Mouse (Mus musculus): Measurements from ENCODE around the gene Nrip1. TPM values are rescaled to one million over a fixed set of nuclear protein-coding genes. Genes with fewer than 3 reads are reported as not detected.

Nrip1 gene
- polyA plus RNA-seq, 1 experiment from 2014 or later = 35.0 TPM

DNA sequence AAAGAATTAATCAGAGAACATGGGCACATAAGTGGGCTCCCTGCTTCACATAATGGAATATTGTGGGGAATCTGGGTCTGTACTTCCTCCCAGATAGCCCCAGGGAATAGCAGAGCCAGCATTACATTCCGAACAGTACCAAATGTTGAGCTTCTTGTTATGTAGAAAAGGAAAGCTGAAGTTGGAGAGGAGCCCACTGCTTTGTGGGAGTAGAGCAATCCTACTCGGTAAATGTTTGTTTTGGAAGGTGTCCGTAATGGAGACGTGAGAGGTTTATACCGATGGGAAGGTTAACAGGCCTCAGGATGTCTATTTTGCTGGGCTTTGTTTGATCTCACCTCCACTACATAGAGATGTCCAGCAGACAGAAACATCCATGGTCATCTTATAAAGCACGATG, 113.3 kb downstream of the Nrip1 start:
- Histone ChIP-seq H3K9ac (ENCODE audit: low read depth, low read length) (no peak overlapping the region), H3K36me3 (ENCODE audit: control insufficient read depth, insufficient read depth, low read length) (no peaks in the 10 kb centered on the region), H3K4me2 (no peak overlapping the region), H3K9me3 (ENCODE audit: control insufficient read depth, low read length) (no peaks in the 10 kb centered on the region), H3K4me1 (replicated peaks; ENCODE audit: control insufficient read depth, insufficient read depth, low read length) (no peaks in the 10 kb centered on the region), H3K27me3 (replicated peaks; ENCODE audit: control insufficient read depth, insufficient read depth, low read length) (no peaks in the 10 kb centered on the region), H3K4me3 (ENCODE audit: low read depth, low read length) (no peak overlapping the region), H3K27ac (ENCODE audit: low read depth, low read length) (no peak overlapping the region)
- WGBS = 78% methylated on average over 6 of the region's 6 CpGs
- ATAC-seq (replicated peaks; ENCODE audit: low FRiP score) (no peak), DNase-seq (ENCODE audit: low spot score) (no peak)

DNA sequence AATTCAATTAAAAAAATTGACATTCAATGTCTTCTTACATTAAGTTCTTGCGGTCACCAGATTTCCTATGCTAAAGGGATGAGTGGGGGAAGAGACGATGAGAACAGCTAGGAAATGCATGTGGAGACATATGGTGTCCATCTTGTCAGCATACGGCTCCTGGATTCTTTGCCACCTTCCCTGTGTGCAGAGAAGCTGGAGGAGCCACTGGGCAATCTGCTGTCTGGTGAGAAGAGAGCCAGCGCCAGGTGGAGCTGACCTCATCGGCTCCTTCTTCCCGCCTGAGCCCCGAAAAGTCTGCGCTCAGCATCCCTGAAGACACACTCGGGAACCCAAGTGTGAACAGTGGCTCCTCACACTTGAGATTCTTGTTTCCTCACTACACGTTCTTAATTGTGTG, 121.8 kb downstream of the Nrip1 start:
- H3K36me3 ChIP-seq (ENCODE audit: control insufficient read depth, insufficient read depth, low read length) = no peaks in the 10 kb centered on the region
- H3K9ac ChIP-seq (ENCODE audit: low read depth, low read length) = no peak overlapping the region
- DNase-seq (ENCODE audit: low spot score) = no peak
- H3K27ac ChIP-seq (ENCODE audit: low read depth, low read length) = no peak overlapping the region
- H3K9me3 ChIP-seq (ENCODE audit: control insufficient read depth, low read length) = no peaks in the 10 kb centered on the region
- WGBS = 86% methylated on average over 10 of the region's 10 CpGs
- H3K27me3 ChIP-seq (replicated peaks; ENCODE audit: control insufficient read depth, insufficient read depth, low read length) = no peaks in the 10 kb centered on the region
- no peaks in the 10 kb centered on the region for H3K4me1 ChIP-seq (replicated peaks; ENCODE audit: control insufficient read depth, insufficient read depth, low read length)
- no peak overlapping the region for H3K4me3 ChIP-seq (ENCODE audit: low read depth, low read length)
- no peak overlapping the region for H3K4me2 ChIP-seq
- ATAC-seq (replicated peaks; ENCODE audit: low FRiP score) = no peak

DNA sequence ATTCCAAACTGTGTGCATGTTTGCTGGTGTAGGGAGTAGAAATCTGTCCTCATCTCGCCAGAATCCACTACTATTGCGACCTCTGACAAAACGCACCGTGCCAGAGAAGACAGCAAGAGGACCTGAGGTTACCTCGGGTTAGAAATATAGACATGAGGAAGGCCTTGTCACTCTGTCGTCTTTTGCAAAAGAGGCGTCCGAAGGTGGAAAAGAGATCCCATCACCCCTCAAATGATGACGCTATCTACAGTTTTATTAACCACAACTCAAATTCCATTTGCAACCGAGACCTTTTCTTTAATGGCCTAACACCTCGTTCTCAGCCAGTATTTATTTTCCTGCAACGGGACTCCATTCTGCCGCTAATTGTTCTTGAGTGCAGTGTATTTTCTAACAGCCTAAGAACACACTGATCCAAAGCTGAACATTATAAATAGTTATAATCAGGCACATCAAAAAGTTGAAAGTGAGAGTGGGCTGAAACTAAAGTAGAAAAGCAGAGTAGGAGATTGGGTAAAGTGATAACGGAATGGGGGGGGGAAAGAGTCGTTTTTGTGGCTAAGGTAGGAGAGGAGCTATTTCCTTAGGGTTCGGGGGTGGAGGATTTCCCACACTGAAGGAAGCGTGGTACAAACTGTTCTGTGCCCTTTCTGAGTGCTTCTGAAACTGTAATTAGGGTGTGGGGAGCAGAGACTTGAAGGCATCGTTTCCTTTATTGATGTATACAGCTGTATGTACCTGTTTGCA, 124.1 kb downstream of the Nrip1 start:
- no peak overlapping the region for H3K27ac ChIP-seq (ENCODE audit: low read depth, low read length)
- no peak for DNase-seq (ENCODE audit: low spot score)
- H3K36me3 ChIP-seq (ENCODE audit: control insufficient read depth, insufficient read depth, low read length) = no peaks in the 10 kb centered on the region
- H3K27me3 ChIP-seq (replicated peaks; ENCODE audit: control insufficient read depth, insufficient read depth, low read length) = no peaks in the 10 kb centered on the region
- H3K9me3 ChIP-seq (ENCODE audit: control insufficient read depth, low read length) = no peaks in the 10 kb centered on the region
- no peak overlapping the region for H3K4me2 ChIP-seq
- ATAC-seq (replicated peaks; ENCODE audit: low FRiP score) = no peak
- 75% methylated on average over 18 of the region's 18 CpGs for whole genome bisulfite sequencing
- H3K4me3 ChIP-seq (ENCODE audit: low read depth, low read length) = no peak overlapping the region
- no peaks in the 10 kb centered on the region for H3K4me1 ChIP-seq (replicated peaks; ENCODE audit: control insufficient read depth, insufficient read depth, low read length)
- no peak overlapping the region for H3K9ac ChIP-seq (ENCODE audit: low read depth, low read length)

DNA sequence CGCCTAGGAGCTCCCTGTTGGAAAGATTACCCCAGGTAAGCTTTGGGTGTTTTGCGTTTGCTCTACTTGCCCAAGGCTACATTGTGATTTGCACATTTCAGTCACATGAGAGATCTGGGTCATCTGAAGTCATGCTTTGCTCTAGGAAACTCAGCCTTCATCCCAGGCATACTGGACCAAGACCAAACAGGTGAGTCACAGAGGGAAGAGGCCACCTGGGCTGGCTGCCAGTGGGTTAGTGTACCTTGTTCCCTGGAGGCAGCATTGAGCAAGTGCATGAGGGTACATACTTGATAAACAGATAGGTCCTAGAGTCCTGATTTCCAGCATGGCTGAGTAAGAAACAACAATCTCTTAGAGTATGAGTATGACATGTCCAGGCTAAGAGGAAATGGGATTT, 130.8 kb downstream of the Nrip1 start:
- ATAC-seq (replicated peaks; ENCODE audit: low FRiP score) (no peak), DNase-seq (ENCODE audit: low spot score) (no peak)
- Histone ChIP-seq H3K27me3 (replicated peaks; ENCODE audit: control insufficient read depth, insufficient read depth, low read length) (no peaks in the 10 kb centered on the region), H3K27ac (ENCODE audit: low read depth, low read length) (no peak overlapping the region), H3K9ac (ENCODE audit: low read depth, low read length) (no peak overlapping the region), H3K36me3 (ENCODE audit: control insufficient read depth, insufficient read depth, low read length) (no peaks in the 10 kb centered on the region), H3K9me3 (ENCODE audit: control insufficient read depth, low read length) (no peaks in the 10 kb centered on the region), H3K4me2 (no peak overlapping the region), H3K4me1 (replicated peaks; ENCODE audit: control insufficient read depth, insufficient read depth, low read length) (no peaks in the 10 kb centered on the region), H3K4me3 (ENCODE audit: low read depth, low read length) (no peak overlapping the region)
- WGBS = 91% methylated on average over 2 of the region's 2 CpGs

DNA sequence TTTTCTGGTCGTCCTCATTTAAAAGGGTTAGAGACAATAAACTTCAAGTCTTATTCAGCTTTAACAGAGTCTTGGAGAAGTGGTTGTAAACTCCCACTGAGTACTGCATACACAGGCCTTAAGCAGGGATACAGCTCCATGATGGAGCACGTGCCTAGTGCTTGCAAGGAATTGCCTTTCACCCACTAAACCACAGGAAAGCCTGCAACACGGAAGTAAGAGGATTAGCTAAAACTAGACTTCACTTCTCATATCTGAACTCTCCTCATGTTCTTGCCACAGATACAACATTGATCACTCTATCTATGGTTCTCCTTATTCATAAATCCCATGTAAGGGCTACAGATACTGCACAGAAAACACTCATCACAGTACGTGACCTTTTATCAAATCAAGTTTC, 132.4 kb downstream of the Nrip1 start:
- Histone ChIP-seq H3K4me1 (replicated peaks; ENCODE audit: control insufficient read depth, insufficient read depth, low read length) (no peaks in the 10 kb centered on the region), H3K27me3 (replicated peaks; ENCODE audit: control insufficient read depth, insufficient read depth, low read length) (no peaks in the 10 kb centered on the region), H3K4me3 (ENCODE audit: low read depth, low read length) (no peak overlapping the region), H3K9me3 (ENCODE audit: control insufficient read depth, low read length) (no peaks in the 10 kb centered on the region), H3K4me2 (no peak overlapping the region), H3K9ac (ENCODE audit: low read depth, low read length) (no peak overlapping the region), H3K36me3 (ENCODE audit: control insufficient read depth, insufficient read depth, low read length) (no peaks in the 10 kb centered on the region), H3K27ac (ENCODE audit: low read depth, low read length) (no peak overlapping the region)
- DNase-seq (ENCODE audit: low spot score) = no peak
- 71% methylated on average over 4 of the region's 4 CpGs for WGBS
- no peak for ATAC-seq (replicated peaks; ENCODE audit: low FRiP score)

DNA sequence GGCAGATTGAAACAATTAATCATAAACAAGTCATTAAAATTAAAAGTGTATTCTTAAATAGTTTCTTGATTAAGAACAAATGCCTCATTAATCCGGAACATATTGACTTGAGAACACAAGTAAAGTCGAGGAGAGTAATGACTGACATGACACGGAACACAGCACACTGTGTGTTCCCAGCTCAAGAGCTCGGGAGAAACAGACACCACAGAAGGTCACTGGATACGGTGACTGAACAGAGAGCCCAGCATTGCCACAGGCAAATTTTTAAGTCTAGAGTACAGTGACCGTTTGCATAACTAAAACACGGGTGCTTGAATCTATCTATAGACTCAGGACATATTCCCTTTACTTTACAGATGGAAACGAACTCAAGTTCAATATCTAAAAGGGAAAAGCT, 134.3 kb downstream of the Nrip1 start:
- no peak for ATAC-seq (replicated peaks; ENCODE audit: low FRiP score)
- no peak for DNase-seq (ENCODE audit: low spot score)

DNA sequence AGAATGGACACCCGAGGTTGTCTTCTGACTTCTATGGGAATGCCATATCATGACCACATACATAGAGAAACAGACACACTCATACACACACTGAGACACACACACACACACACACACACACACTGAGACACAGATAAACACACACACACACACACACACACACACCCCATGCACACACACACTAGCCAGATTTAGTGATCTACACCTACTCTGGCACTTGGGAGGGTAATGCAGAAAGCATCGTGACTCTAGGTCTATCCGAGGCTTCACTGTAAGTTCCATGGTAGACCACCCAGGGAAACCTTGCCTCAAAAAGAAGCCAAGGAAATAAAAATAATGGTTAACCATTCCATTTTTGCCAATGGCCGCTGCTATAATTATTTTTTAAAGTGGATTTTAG, 134.8 kb downstream of the Nrip1 start:
- H3K27me3 ChIP-seq (replicated peaks; ENCODE audit: control insufficient read depth, insufficient read depth, low read length) = no peaks in the 10 kb centered on the region
- no peaks in the 10 kb centered on the region for H3K36me3 ChIP-seq (ENCODE audit: control insufficient read depth, insufficient read depth, low read length)
- H3K9ac ChIP-seq (ENCODE audit: low read depth, low read length) = no peak overlapping the region
- no peak overlapping the region for H3K4me3 ChIP-seq (ENCODE audit: low read depth, low read length)
- WGBS = 88% methylated on average over 4 of the region's 4 CpGs
- no peaks in the 10 kb centered on the region for H3K9me3 ChIP-seq (ENCODE audit: control insufficient read depth, low read length)
- ATAC-seq (replicated peaks; ENCODE audit: low FRiP score) = no peak
- no peak overlapping the region for H3K27ac ChIP-seq (ENCODE audit: low read depth, low read length)
- no peak overlapping the region for H3K4me2 ChIP-seq
- H3K4me1 ChIP-seq (replicated peaks; ENCODE audit: control insufficient read depth, insufficient read depth, low read length) = no peaks in the 10 kb centered on the region
- DNase-seq (ENCODE audit: low spot score) = no peak

More for the DNA sequence above, 134.3 kb downstream of the Nrip1 start:
- Histone ChIP-seq H3K27me3 (replicated peaks; ENCODE audit: control insufficient read depth, insufficient read depth, low read length) (no peaks in the 10 kb centered on the region), H3K27ac (ENCODE audit: low read depth, low read length) (no peak overlapping the region), H3K9me3 (ENCODE audit: control insufficient read depth, low read length) (no peaks in the 10 kb centered on the region), H3K4me3 (ENCODE audit: low read depth, low read length) (no peak overlapping the region), H3K9ac (ENCODE audit: low read depth, low read length) (no peak overlapping the region), H3K36me3 (ENCODE audit: control insufficient read depth, insufficient read depth, low read length) (no peaks in the 10 kb centered on the region), H3K4me2 (no peak overlapping the region), H3K4me1 (replicated peaks; ENCODE audit: control insufficient read depth, insufficient read depth, low read length) (no peaks in the 10 kb centered on the region)
- 83% methylated on average over 8 of the region's 8 CpGs for WGBS

Measured in liver, embryonic 11.5 days (tissue).